Mouse (Mus musculus): ENCODE measurements at regions not wholly inside any gene's neighbourhood (a gene's known extent, or its start where the extent isn't known, plus 50 kb on each side); places are given as distances from the start of the nearest gene placed in this dataset.

DNA sequence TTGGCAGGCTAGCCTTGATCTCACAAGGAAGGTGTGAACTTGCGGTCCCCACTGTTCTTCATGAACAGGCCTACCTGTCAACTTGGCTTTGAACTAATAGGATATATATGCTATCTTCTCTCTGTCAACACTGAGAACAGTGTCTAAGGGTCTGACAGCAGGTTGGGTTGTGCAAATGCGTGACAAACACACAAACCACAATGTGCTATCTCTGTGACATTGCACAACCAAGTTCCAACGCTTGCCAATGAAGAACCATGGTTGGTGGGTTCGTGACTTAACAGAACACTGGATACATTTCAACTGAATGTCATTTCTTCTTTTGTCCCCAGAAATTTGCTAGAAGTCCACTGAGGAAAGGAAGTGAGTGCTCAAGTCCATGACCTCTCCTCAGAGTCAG is 696.8 kb upstream of the 4930412O13Rik start:
- TF ChIP-seq POLR2A (IDR thresholded peaks at IDR 0.05; ENCODE audit: borderline replicate concordance, extremely low read depth, insufficient read depth, insufficient read length, poor library complexity, severe bottlenecking) (no peak), CTCF (IDR thresholded peaks at IDR 0.05; ENCODE audit: borderline replicate concordance, extremely low read depth, insufficient read depth, insufficient read length) (no peak)

All from brain, embryonic 14.5 days (tissue).